Mouse (Mus musculus): ENCODE data around the gene Msrb2.

Msrb2 gene

GRCm38 (mm10) chr2:19390411-19391143 lies 19.3 kb downstream of the Msrb2 start:
- no peak for DNase-seq (ENCODE audit: low spot score)

DNA sequence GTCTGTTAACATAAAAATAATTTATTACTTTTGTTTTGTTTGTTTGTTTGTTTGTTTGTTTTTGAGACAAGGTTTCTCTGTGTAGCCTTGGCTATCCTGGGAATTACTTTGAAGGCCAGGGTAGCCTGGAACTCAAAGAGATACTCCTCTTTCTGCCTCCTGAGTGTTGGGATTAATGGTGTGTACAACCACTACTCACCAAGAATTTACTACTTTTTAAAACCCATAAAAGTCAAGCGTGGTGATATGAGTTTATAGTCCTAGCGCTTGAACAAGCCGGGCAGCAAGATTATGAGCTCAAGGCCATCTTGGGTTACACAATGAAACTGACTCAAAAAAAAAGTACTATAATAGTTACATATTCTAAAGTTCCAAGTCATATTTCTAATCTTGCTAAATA lies 20.4 kb downstream of the Msrb2 start:
- no peak for DNase-seq (ENCODE audit: low spot score)

- DNase-seq (ENCODE audit: low spot score), result no peak
These were observed 21.6 kb downstream of the Msrb2 start for GRCm38 (mm10) chr2:19392793-19393192.

GRCm38 (mm10) chr2:19405409-19405808 lies 34.2 kb downstream of the Msrb2 start:
- DNase-seq (ENCODE audit: low spot score), result no peak

DNA sequence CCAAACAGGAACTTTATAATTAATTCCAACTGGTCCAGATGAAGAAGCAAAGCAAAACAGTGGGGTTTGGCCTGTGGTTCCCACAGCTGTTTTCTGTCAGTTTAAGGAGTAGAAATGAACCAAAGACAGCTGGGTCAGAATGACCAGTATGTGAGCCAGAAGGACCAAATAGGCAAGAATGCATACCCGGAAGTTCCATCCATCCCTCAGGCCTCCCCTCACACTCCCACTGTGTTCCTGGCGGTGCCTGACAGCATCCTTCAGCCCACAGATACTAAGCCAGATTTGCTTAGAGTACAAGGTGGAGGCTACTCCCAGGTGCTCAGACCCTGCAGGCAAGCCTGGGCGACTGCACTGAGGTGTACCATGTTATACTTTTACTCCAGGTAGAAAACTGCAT lies 35.3 kb downstream of the Msrb2 start:
- DNase-seq (ENCODE audit: low spot score), result no peak

GRCm38 (mm10) chr2:19414222-19414965 lies 43.2 kb downstream of the Msrb2 start:
- DNase-seq (ENCODE audit: low spot score), result peak; percentile 61

GRCm38 (mm10) chr2:19415063-19415521 lies 43.9 kb downstream of the Msrb2 start:
- peak; percentile 27 for DNase-seq (ENCODE audit: low spot score)

DNA sequence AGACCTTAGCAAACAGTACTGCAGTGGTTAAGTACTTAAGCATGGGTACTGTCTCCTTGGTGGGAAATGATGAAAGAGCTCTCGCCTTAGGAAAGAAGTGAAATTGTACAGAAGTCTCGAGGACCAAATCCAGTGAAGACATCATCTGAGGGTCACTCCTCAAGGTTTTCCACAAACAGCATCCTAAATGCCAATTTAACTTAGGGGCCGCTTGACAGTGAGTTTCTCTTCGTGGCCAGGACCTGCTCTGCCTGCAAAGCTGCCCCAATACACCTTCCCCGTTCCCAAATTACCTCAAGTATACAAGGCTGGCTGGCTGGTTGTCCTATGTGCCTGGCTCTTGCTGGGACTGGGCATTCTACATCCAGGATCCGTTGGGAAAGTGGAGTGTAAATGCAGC lies 44.8 kb downstream of the Msrb2 start:
- DNase-seq (ENCODE audit: low spot score), result no peak

- no peak for DNase-seq (ENCODE audit: low spot score)
These were observed 48.6 kb downstream of the Msrb2 start for GRCm38 (mm10) chr2:19419686-19420345.

DNA sequence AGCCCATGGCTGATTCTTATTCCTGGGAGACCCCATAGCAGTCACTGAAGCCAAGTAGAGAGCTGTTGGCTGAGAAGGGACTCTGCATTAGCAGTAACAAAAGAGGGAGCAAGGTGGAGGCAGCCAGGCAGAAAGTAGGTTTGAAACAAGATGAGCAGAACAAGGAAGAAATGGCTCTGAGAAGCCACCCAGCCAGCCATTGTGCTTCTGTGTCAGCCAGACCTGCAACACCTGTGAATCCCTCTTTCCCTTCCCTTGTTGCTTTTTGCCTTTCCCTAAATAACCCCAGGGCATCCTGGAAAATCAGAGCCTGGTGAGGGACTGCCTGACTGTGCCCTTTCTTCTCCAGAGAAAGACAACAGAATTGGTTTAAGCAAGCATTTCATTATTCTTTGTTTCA lies 51.0 kb downstream of the Msrb2 start:
- DNase-seq (ENCODE audit: low spot score), result no peak

DNA sequence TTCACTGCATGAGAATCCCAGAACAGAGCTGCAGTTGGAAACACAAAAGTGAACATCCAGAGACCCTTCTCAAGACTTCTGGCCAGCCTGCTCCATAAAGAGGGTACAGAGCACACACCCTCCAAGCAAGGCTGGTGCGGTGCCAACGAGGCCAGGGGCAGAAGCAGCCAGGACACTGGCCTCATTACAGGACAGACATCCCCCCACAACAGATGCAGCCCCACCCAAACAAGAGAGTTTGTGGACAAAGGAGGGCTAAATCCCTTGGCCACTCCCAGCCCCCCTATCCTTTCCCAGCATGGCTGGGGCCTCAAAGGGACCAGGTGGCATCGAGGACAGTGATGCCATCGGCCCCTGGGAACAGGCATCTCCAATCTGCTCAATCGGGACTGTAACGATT lies 51.8 kb downstream of the Msrb2 start:
- no peak for DNase-seq (ENCODE audit: low spot score)

- DNase-seq (ENCODE audit: low spot score), result peak; percentile 45
These were observed 57.8 kb downstream of the Msrb2 start for GRCm38 (mm10) chr2:19429031-19429430.

GRCm38 (mm10) chr2:19429691-19430690 lies 58.8 kb downstream of the Msrb2 start:
- DNase-seq (ENCODE audit: low spot score), result no peak

DNA sequence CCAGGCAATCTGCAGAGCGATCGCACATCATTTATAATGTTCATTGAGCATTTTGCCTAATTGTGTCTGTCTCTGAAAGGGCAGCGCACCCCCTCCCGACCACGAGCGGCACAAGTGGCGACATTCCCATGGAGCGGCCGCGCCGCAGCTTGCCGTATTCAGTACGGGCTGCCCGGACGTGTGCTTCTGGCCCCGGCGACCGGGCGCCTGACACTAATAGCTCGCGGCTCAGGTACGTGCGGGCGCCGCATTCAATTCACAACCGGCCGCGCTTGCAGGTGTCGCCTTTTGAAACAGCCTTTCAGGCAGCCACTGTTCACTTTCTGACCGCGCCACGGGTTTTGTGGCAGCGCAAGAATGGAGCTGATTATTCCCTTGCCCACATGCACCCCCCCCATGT lies 59.5 kb downstream of the Msrb2 start:
- DNase-seq (ENCODE audit: low spot score), result no peak

DNA sequence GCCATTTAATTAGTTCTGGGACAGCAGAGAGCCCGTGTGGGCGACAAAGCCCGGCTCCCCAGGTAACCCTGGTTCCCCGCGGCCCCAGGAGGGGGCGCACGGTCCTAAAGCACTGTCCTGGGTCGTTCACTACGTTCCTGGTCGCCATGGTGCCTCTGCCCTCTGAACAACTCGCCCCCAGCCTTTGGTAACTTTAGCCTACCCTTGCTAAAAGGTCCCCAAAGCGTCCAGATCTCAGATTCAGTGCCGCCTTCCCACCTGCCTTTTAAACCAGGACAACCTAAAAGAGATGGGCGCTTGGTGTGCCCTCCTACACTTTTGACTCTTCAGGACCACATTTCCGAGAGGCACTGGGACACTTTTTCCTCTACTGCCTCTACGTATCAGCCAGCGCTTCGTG lies 59.9 kb downstream of the Msrb2 start:
- DNase-seq (ENCODE audit: low spot score), result no peak

DNA sequence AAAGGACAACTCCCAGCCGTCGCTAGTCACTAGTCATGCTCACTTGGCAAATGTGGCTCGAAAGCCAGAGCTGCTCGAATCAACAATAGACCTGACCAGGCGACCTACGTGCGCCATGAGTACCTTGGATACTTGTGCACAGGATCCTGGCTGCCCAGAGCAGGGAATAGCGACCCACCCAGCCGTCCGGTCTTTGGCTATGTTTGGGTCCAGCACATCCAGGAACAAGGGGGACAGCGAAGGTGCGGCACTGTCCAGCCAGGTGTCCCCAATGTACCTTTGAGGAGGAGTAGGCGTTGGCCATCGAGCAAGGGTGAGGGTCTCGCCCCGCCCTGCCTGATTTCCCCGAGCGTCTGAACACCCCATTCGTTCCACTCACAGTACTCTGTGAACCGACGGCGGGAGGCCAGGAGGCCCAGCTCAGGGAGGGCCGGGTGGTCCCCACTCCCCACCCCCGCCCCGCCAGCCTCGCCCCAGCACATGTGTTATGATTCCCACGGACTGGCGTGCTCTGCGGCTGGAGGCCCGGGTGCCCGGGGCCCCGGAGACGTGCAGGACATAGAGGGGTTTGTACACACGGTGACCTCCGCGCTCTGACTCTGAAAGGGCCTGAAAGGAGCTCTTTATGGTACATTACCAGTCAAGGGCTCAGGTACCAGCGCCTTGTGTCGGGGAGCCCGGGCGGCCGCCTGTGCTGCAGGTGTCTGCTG lies 60.5 kb downstream of the Msrb2 start:
- DNase-seq (ENCODE audit: low spot score), result no peak

DNA sequence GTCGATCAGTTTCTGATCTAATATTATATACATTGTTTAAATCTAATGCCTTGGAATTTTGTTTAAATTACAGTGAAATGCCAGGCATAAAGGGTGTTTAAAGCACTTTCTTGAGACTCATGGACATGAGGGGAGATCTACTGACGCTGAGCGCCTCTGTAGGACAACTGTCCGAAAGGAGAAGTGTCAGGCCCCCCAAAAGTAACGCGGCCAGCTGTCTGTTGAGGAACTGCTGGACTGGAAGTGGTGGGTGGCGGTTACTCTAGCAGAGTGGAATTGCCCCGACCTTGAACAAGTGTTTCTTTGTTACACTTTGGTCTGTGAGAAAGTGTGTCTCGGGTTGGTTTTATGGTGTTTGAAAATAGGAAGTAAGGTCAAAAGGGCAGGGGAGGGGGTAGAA lies 73.1 kb downstream of the Msrb2 start:
- no peak for DNase-seq (ENCODE audit: low spot score)
